Mouse (Mus musculus) neutrophil, adult 5-6 weeks (primary cell): ENCODE results near the gene Ntn4. TPM values are rescaled to one million over a fixed set of nuclear protein-coding genes. Genes with fewer than 3 reads are reported as not detected.

Experiments used
- ATAC-seq: fragments of 151-379, 151-347 bp; 2 replicates; pipeline ENCODE4 v1.8.0; 2017; ENCODE audit warnings: mild to moderate bottlenecking, moderate TSS enrichment; ENCODE audit not compliant: insufficient number of reproducible peaks, poor library complexity, low FRiP score, severe bottlenecking; ENCODE audit errors: extremely low read depth
- total RNA-seq: library from RNA; stranded (forward); fragments of 200-1000 nt; gene quantifications from 2 replicates; pipeline ENCODE4 v1.2.3, GENCODE M21; 2017

Ntn4 gene
- total RNA-seq, 1 experiment from 2014 or later: not detected

DNA sequence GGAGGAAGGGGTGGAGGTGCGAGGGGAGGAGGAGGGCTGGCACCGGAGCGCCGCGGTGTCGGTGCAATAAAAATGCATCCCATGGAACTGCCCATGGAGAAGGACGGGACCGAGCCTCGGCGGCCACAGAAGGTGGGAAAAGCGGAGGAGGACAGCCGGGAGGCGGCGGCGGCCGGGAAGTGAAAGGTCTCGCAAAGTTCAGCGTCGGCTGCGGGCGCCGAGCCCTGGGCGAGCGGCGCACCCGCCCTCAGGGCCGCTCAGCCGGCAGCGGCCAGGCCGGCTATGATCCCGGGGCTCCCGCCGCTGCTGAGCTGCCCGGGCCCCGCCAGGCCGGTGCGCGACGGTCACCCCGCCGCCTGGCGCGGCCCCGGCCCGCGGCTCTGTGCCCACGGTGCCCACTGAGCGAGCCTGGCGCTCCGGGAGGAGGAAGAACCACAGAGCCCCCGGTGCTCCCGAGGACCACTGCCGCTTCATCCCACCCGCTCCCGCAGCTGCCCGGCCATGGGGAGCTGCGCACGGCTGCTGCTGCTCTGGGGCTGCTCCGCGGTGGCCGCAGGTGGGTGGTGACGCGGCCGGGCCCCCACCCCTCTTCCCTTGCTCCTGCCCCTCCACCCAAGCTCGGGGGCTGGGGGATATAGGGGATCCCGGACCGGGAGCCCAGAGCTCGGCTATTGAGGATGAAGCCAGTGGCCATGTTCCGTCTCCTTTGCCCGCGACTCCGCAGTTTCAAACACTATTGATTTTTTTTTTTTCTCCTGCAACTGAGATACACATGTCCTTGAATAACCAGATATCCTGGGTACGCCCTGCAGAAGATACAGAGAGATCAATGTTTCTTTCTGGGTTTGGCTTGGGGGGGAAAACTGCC, 706 bp downstream of the Ntn4 start:
- ATAC-seq: no peak

GRCm38 (mm10) chr10:93641821-93642746, 1.6 kb downstream of the Ntn4 start:
- 0 out of 2 replicates have a peak, but pooled peaks have one; percentile 6 for ATAC-seq

DNA sequence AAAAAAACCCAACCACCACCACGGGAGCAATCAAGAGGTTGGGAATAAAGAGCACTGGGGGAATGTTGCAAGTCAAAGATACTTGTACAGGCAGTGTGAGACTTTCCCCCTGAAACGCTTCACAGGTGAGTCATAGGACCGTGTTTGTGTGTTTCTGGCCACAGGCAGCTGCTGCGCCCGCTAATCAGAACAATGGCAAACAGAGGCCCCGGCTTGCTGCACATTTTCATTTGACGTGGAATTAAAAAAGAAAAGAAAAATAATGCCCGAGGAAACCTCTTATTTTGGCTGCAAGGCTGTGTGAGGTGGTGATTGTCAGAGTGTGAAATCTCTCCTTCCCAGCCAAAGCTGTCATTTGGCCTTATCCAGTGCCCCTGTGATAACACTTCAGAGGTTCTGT, 2.4 kb downstream of the Ntn4 start:
- no peak for ATAC-seq

- ATAC-seq: no peak
Measured at GRCm38 (mm10) chr10:93644451-93644941, 4.0 kb downstream of the Ntn4 start.

DNA sequence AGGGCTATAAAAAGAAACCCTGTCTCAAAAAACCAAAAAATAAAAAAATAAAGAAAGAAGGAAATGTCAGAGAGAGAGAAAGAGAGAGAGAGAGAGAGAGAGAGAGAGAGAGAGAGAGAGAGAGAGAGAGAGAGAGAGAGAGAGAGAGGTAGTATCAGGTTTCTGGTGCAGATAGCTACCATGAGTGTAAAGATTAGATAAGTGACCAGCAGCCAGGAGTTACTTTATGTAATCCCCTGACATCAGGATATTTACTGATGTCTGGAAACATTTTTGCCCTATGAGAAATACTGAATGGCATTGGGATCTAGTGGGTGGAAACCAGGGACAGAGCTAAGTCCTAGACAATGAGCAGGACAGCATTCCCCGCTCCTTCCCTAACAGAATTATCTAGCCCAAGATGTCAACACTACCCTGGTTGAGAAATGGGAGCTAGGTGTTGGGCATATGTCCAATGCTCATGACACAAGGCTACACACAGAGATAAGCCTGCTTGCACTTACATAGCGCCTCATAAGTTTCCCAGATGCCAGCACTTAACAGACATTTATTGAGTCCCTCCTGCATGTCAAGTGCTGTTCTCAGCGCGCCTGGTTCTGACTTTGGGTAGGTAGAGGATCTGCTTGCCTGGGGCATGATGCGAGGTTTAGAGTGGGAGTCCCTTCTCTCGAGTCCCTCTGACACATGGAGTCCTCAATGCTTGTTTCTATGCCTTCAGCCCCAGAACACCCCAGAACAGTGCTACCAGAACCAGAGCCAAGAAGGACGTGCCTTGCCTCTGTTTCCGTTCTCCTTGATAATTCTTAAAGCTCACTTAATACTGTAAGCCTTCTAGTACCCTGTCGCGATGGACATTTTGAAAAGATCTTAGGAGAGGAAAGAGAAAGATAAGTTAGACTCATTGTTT, 7.4 kb downstream of the Ntn4 start:
- no peak for ATAC-seq

DNA sequence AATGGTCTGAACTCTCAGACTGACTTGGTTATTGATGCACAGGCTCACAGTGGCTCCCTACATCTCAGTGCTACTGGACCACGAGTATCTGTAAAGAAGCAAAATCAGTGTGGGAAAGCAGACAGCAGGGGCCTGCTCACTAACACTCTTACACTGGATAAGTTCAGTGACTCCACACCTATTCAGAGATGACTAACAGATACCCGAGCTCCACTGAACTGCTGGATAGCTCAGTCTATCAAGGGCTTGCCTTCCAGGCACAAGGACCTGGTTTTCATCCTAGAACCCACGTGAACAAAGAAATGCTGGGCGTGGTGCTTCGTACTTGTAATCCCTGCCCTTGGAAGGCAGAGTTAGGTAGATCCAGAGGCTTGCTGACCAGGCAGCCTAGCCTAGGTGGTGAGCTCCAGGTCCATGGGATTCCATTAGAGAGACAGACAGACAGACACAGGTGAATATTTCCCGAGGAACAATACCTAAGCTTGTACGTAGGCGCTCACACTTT, 8.2 kb downstream of the Ntn4 start:
- no peak for ATAC-seq

DNA sequence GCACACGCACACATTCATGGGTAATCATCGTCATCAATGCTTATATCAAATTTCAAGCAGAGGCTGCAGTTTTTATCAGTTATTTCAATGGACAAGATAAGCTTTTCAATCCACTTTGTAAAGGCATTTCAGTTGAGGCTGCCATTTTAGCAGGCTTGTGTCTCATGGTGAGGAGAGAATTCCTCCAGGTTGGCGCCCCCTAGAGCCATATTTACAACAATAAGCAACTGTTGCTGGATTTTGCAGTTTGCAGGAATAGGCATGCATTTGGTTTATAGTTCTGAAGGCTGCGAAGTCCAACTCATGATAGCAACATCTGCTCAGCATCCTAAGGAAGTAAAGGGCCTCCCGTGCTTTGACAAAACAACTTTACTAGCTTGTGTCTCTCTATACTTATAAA, 8.6 kb downstream of the Ntn4 start:
- ATAC-seq: no peak

GRCm38 (mm10) chr10:93649600-93649999, 9.1 kb downstream of the Ntn4 start:
- ATAC-seq: no peak

- ATAC-seq: no peak
Measured at GRCm38 (mm10) chr10:93653322-93653721, 12.8 kb downstream of the Ntn4 start.

- ATAC-seq: no peak
Measured at GRCm38 (mm10) chr10:93655428-93655827, 14.9 kb downstream of the Ntn4 start.

DNA sequence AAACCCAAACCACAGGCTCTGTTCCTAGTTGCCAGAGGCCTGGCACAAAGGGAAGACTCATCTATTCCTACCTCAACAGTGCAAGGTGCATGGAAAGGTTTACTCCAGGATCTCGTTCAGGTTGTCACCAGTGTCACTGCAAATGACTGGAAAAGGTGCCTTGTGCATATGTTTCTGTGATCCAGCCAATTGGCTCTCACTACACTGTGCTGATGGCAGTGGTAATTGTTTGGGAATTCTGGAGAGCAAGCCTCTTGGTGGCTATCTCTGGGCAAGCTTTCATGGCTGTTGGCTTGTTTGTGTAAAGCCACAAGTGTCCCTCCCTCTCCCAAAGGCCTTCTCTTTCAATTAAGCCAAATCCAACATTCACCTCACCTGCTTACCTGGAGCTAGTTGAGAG, 19.3 kb downstream of the Ntn4 start:
- ATAC-seq: no peak

DNA sequence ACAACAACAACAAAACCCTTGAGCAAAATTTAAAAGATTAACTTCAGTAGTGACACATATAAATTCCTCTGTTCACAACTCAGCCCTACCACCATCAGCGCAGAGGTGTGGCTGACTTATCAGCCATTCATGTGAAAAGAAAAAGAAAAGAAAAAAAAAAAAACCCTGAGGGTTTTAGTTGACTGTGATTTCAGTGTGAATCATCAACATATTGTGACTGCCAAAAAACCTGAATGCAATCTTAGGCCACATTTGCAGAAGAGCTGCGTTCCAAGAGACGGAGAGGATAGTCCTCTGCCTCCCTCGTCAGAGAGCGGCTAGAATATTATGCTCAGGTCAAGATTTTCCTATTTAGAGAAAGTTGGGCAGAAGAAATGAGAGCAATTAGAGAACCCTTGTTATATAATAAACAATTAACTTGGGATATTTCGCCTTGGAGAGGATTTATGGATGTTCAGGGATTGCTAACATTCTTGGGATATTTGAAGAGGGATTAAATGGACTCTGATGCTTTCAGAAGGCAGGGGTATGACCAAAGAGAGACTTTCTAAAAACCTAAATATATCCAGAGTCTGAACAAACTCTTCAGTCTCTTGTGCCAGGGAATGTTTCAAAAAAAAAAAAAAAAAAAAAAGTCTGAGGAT, 21.0 kb downstream of the Ntn4 start:
- no peak for ATAC-seq

GRCm38 (mm10) chr10:93662018-93662417, 21.5 kb downstream of the Ntn4 start:
- ATAC-seq: no peak

DNA sequence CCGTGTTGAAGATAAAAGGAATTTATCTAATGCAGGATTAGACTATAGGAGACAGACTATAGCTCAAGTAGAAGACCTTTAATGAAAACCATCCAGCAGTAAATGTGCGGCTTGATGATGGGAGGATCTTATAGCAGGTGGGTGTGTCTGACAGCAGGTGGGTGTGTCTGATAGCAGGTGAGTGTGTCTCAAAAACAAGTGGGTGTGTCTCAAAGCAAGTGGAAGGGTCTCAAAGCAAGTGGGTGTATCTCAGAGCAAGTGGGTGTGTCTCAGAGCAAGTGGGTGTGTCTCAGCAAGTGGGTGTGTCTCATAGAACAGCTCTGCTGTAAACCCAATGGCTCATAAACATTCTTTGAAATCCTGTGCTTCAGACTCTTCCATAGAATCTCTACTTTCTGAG, 25.7 kb downstream of the Ntn4 start:
- no peak for ATAC-seq

GRCm38 (mm10) chr10:93666996-93667395, 26.5 kb downstream of the Ntn4 start:
- ATAC-seq: no peak

DNA sequence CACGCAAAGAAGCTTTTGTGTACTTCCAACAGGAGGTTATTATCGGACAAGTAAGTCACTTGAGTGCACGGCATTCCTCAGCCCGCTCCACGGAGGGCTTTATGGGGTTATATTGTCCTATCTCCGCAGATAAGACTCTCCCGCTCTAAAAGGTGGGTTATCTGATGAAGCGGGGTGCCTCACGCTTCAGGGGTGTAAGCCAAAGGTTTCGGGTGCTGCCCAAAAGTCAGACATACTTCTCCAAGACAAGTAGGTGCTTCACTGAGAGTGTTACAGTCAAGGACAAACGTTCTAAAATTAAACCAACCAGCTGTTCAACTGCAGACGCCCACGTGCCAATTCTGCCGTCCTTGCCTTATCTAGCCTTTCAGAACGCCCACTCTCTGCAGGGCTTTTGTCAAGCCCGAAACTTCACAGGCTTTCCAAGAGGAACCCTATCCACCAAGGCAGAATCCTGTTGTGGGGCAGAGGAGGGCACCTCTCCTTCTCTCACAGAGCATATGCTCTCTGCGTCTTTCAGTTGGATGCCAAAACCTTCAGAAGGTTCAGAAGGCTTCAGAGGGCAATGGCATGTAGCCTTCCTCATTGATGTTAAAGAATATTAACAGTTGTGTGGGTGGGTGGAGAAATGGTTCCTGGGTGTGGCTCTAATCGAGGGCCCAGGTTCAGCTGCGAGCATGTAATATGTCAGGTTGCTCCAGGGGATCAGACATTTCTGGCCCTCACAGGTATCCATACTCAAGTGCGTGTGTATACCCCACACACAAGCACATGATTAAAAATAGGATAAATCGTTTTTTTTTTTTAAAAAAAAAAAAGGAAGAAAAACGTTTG, 32.4 kb downstream of the Ntn4 start:
- ATAC-seq: no peak
